Comparison of ENCODE assay signal across 8 mouse cellular contexts in genomic region chr14:103815542-103815941, GRCm38 (mm10). TPM values are rescaled to one million over a fixed set of nuclear protein-coding genes. Genes with fewer than 3 reads are reported as not detected.
DNase-seq lines count a peak whose midpoint lies in the region; ATAC-seq lines count a peak whose summit lies in the region.

No protein-coding gene starts in this region.

- WGBS in liver, embryonic 16.5 days (ENCODE audit: insufficient replicate concordance) = 22% methylated on average over 16 of the region's 16 CpGs
- WGBS in forebrain, embryonic 14.5 days = 82% methylated on average over 16 of the region's 16 CpGs

- H3K36me3 ChIP-seq in liver, embryonic 16.5 days (ENCODE audit: control insufficient read depth, insufficient read depth) = no peaks in the 10 kb centered on the region
- H3K36me3 ChIP-seq in forebrain, embryonic 14.5 days (ENCODE audit: control insufficient read depth, insufficient read depth, low read length) = peaks cover 5% of the 10 kb centered on the region

- H3K27ac ChIP-seq in liver, embryonic 16.5 days (ENCODE audit: low read length) = no peak overlapping the region
- H3K27ac ChIP-seq in forebrain, embryonic 14.5 days (ENCODE audit: low read depth, low read length) = no peak overlapping the region

- H3K9ac ChIP-seq in liver, embryonic 16.5 days (ENCODE audit: low read depth, low read length) = no peak overlapping the region
- H3K9ac ChIP-seq in forebrain, embryonic 14.5 days (ENCODE audit: low read length) = no peak overlapping the region

- peak overlapping the region; percentile 37; the same call in 1 of the 2 replicates for H3K4me2 ChIP-seq in liver, embryonic 16.5 days (ENCODE audit: low read depth, low read length)
- no peak overlapping the region for H3K4me2 ChIP-seq in forebrain, embryonic 14.5 days (ENCODE audit: low read length)

- no peak overlapping the region for H3K4me3 ChIP-seq in liver, embryonic 16.5 days (ENCODE audit: low read depth, low read length)
- no peak overlapping the region for H3K4me3 ChIP-seq in forebrain, embryonic 14.5 days (ENCODE audit: low read depth, low read length)

- peak; percentile 50 to 71 for DNase-seq in adrenal gland, adult (ENCODE audit: inconsistent age in 2 of 2, low spot score in 1 of 2)
- DNase-seq in adrenal gland, postnatal 4 days (ENCODE audit: low spot score in 2 of 2) = no peak
- peak; percentile 64 for DNase-seq in adrenal gland, adult 2 months
- DNase-seq in heart, postnatal 14 days = peak; percentile 62 to 72
- DNase-seq in cerebellum, postnatal 4 days (ENCODE audit: low spot score in 2 of 2) = no peak
- DNase-seq in forebrain, embryonic 14.5 days (ENCODE audit: low spot score) = no peak
- DNase-seq in right cerebral cortex, adult 18-20 months = no peak

- no peaks in the 10 kb centered on the region for H3K9me3 ChIP-seq in liver, embryonic 16.5 days (replicated peaks; ENCODE audit: control insufficient read depth, low read length)
- H3K9me3 ChIP-seq in forebrain, embryonic 14.5 days (replicated peaks; ENCODE audit: control insufficient read depth, low read length) = no peaks in the 10 kb centered on the region

- H3K27me3 ChIP-seq in liver, embryonic 16.5 days (ENCODE audit: control insufficient read depth, insufficient read depth, low read depth, low read length) = no peaks in the 10 kb centered on the region
- H3K27me3 ChIP-seq in forebrain, embryonic 14.5 days (replicated peaks; ENCODE audit: control insufficient read depth, insufficient read depth, low read length) = no peaks in the 10 kb centered on the region

- intact Hi-C loops in heart, postnatal 14 days (cut with DNase I) = loop anchor here (10.0 kb wide), 1 partner anchor 91 kb away; no protein-coding TSS in a partner anchor

- 0 out of 2 replicates have a peak, but pooled peaks have one; percentile 16 for ATAC-seq in liver, embryonic 16.5 days (ENCODE audit: low read depth)
- ATAC-seq in forebrain, embryonic 14.5 days = no peak

- no peaks in the 10 kb centered on the region; the same call in 1 of the 2 replicates for H3K4me1 ChIP-seq in liver, embryonic 16.5 days (ENCODE audit: control insufficient read depth, low read depth, low read length)
- no peaks in the 10 kb centered on the region for H3K4me1 ChIP-seq in forebrain, embryonic 14.5 days (ENCODE audit: control insufficient read depth, insufficient read depth, low read length)

RNA-seq across cellular contexts. Expression of gene Ednrb, which starts 28.7 kb away (rescaled TPM):
- total RNA-seq in adrenal gland, postnatal 4 days (2021) = 10 to 100 TPM; 70.9 to 72.0 TPM
- 10 to 100 TPM; 33.2 to 41.3 TPM for total RNA-seq in adrenal gland, adult 2 months (2021)
- polyA plus RNA-seq in adrenal gland, adult 2 months (2012; rRNA removed) = 3.6 TPM in 2 replicates
- total RNA-seq in heart, postnatal 14 days (2021) = 10 to 100 TPM; 21.5 to 27.8 TPM
- polyA plus RNA-seq in liver, embryonic 16.5 days (2015; fragmentation: Nextera tagmentation; extraction: Ambion mirVana) = 6.7 and 7.4 TPM in 2 replicates
- polyA plus RNA-seq in forebrain, embryonic 14.5 days (2014; fragmentation: Nextera tagmentation; extraction: Ambion mirVana) = 74.0 and 77.3 TPM in 2 replicates

Comparison
In these comparisons a context has a peak if more than half of its experiments do, and no peak if none do; other contexts are left out.
1. DNase-seq: peak in adrenal gland, adult (2 of 2), adrenal gland, adult 2 months (single experiment) and heart, postnatal 14 days (2 of 2); none in adrenal gland, postnatal 4 days (0 of 2), cerebellum, postnatal 4 days (0 of 2), forebrain, embryonic 14.5 days (single experiment) and right cerebral cortex, adult 18-20 months (single experiment).